Mouse (Mus musculus): ENCODE measurements around the gene R3hdm1. TPM values are rescaled to one million over a fixed set of nuclear protein-coding genes. Genes with fewer than 3 reads are reported as not detected.
"Not testable (repeated sequence)": the region's sequence is repeated elsewhere in the genome, so short reads cannot be mapped to it uniquely, and the experiment has no call there.

Gene R3hdm1
- polyA plus RNA-seq, 1 experiment from 2014 or later, result 83.8 TPM

DNA sequence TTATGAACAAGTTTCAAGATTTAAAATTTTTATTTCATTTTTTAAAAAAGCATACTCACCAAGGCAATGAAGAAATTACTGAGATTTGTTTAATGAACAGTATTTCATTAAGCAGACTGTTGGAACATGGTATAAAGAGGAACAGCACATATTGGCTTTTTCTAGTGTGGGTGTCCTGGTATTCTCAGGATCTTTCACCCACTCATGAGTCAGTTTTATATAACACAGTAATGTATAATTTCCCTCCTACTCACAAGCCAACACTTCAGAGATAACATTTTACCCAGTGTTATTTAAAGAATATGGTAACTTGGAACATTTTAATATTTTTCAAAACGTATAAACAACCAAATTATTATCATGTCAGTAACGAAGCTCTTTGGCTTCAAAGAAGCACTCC is 25.3 kb upstream of the R3hdm1 start:
- Histone ChIP-seq H3K27me3 (no peaks in the 10 kb centered on the region), H3K36me3 (no peaks in the 10 kb centered on the region), H3K4me3 (no peak overlapping the region), H3K9ac (no peak overlapping the region), H3K4me1 (no peaks in the 10 kb centered on the region), H3K9me3 (no peaks in the 10 kb centered on the region), H3K27ac (no peak overlapping the region), H3K4me2 (replicated peaks) (no peak overlapping the region)
- no peak for ATAC-seq (ENCODE audit: insufficient number of reproducible peaks, insufficient read depth, low FRiP score, low TSS enrichment)
- 86% methylated on average over 2 of the region's 2 CpGs for WGBS

DNA sequence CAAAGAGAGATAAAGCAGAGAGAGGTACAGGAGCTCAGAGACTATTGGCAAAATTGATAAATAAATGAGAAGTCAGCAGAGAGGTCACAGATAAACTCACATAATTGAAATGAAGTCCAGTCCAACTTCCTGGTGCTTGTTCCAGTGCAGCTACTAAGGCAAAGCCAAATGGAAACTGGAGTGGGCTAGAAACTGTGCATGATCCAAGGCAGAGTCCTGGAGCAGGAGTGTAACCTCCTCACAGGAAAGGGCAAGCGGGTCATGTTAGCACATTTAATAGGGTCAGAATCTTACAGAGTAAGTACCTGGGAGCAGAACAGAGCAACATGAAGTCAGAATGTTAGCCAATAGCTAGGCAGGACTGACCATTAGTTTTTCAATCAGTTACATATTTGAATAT is 24.5 kb upstream of the R3hdm1 start:
- Histone ChIP-seq H3K27ac (no peak overlapping the region), H3K9ac (no peak overlapping the region), H3K27me3 (no peaks in the 10 kb centered on the region), H3K36me3 (0 out of 2 replicates have a peak, but pooled peaks cover 3% of the 10 kb centered on the region), H3K9me3 (no peaks in the 10 kb centered on the region), H3K4me1 (no peaks in the 10 kb centered on the region), H3K4me3 (no peak overlapping the region), H3K4me2 (replicated peaks) (no peak overlapping the region)
- ATAC-seq (ENCODE audit: insufficient number of reproducible peaks, insufficient read depth, low FRiP score, low TSS enrichment), result no peak
- WGBS, result 94% methylated on average over 1 of the region's 1 CpGs

GRCm38 (mm10) chr1:128080936-128081696 is 22.0 kb upstream of the R3hdm1 start:
- Histone ChIP-seq H3K4me3 (no peak overlapping the region), H3K9me3 (no peaks in the 10 kb centered on the region), H3K36me3 (0 out of 2 replicates have a peak, but pooled peaks cover 3% of the 10 kb centered on the region), H3K27me3 (no peaks in the 10 kb centered on the region), H3K4me2 (replicated peaks) (no peak overlapping the region), H3K27ac (no peak overlapping the region), H3K4me1 (no peaks in the 10 kb centered on the region), H3K9ac (no peak overlapping the region)
- ATAC-seq (ENCODE audit: insufficient number of reproducible peaks, insufficient read depth, low FRiP score, low TSS enrichment), result no peak
- 84% methylated on average over 5 of the region's 5 CpGs for WGBS

DNA sequence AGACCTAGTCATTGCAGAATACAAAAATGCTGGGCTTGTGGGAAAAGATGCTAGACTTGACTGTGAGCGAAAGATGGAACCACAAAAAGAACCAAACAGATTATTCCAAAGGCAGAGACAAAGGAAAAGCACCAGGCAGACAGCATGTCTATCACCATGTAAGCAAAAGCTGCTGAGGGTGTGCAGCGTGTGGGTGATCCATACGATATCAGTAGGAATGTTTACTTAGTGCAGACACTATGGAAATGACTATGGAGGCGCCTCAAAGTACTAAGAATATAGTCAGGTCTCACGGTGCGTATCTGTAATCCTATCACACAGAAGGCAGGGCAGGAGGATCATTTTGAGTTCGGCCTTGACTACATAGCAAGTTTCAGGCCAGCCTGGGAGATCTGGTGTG is 21.2 kb upstream of the R3hdm1 start:
- Histone ChIP-seq H3K4me2 (replicated peaks) (no peak overlapping the region), H3K27me3 (no peaks in the 10 kb centered on the region), H3K4me1 (no peaks in the 10 kb centered on the region), H3K9me3 (no peaks in the 10 kb centered on the region), H3K9ac (no peak overlapping the region), H3K27ac (no peak overlapping the region), H3K36me3 (0 out of 2 replicates have a peak, but pooled peaks cover 3% of the 10 kb centered on the region), H3K4me3 (no peak overlapping the region)
- ATAC-seq (ENCODE audit: insufficient number of reproducible peaks, insufficient read depth, low FRiP score, low TSS enrichment), result no peak
- WGBS, result 89% methylated on average over 7 of the region's 7 CpGs

DNA sequence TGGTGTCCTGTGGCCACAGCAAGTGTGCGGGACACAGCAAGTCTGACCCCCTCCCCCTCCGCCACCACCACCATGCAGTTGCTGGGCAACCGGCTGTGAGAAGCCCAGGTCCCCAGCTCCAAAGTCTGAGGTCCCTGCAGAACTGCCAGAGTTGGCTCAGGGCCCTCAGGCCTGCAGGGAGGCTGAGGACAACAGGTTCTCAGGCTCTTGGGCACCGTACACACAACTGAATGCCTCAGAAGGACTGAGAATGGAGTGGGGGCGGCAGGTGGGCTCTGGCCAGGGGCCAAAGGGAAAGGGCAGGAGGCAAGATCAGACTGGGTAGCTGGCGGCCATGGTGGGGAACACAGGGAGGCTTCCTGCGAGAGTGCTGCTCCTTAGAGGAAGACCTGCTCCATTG is 20.3 kb upstream of the R3hdm1 start:
- Histone ChIP-seq H3K36me3 (0 out of 2 replicates have a peak, but pooled peaks cover 3% of the 10 kb centered on the region), H3K9me3 (no peaks in the 10 kb centered on the region), H3K4me3 (no peak overlapping the region), H3K27me3 (no peaks in the 10 kb centered on the region), H3K9ac (no peak overlapping the region), H3K27ac (no peak overlapping the region), H3K4me2 (replicated peaks) (no peak overlapping the region), H3K4me1 (no peaks in the 10 kb centered on the region)
- ATAC-seq (ENCODE audit: insufficient number of reproducible peaks, insufficient read depth, low FRiP score, low TSS enrichment), result no peak
- 88% methylated on average over 7 of the region's 7 CpGs for WGBS

GRCm38 (mm10) chr1:128094686-128095085 is 8.4 kb upstream of the R3hdm1 start:
- Histone ChIP-seq H3K9ac (no peak overlapping the region), H3K27ac (no peak overlapping the region), H3K4me3 (no peak overlapping the region), H3K4me2 (replicated peaks) (no peak overlapping the region), H3K27me3 (no peaks in the 10 kb centered on the region), H3K4me1 (no peaks in the 10 kb centered on the region), H3K9me3 (no peaks in the 10 kb centered on the region), H3K36me3 (peaks cover 7% of the 10 kb centered on the region)
- 76% methylated on average over 2 of the region's 2 CpGs for WGBS
- no peak for ATAC-seq (ENCODE audit: insufficient number of reproducible peaks, insufficient read depth, low FRiP score, low TSS enrichment)

DNA sequence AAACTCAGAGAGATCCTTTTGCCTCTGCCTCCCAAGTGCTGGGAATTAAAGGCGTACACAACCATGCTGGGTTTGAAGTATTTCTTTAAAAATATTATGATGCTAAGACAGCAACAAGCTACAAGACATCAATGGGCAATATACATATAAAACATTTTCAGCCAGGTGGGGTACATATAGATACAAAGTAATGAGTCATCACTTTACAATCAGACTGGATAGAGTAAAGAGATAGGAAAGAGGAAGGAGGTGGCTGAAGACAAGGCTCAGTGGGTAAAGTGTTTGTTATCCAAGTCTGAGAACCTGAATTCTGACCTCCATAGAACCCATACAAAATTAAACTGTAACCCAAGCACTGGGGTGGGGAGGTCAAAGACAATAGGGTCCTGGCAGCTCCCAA is 4.8 kb upstream of the R3hdm1 start:
- Histone ChIP-seq H3K9me3 (no peaks in the 10 kb centered on the region), H3K4me3 (no peak overlapping the region), H3K27me3 (no peaks in the 10 kb centered on the region), H3K36me3 (no peaks in the 10 kb centered on the region), H3K4me2 (replicated peaks) (no peak overlapping the region), H3K9ac (no peak overlapping the region), H3K4me1 (no peaks in the 10 kb centered on the region), H3K27ac (no peak overlapping the region)
- WGBS, result 91% methylated on average over 1 of the region's 1 CpGs
- no peak for ATAC-seq (ENCODE audit: insufficient number of reproducible peaks, insufficient read depth, low FRiP score, low TSS enrichment)

- WGBS, result under 1% methylated on average over 15 of the region's 15 CpGs
- Histone ChIP-seq H3K4me3 (peak overlapping the region; percentile 92), H3K4me1 (peaks cover 6% of the 10 kb centered on the region; the same call in 1 of the 2 replicates), H3K27me3 (no peaks in the 10 kb centered on the region), H3K9me3 (no peaks in the 10 kb centered on the region), H3K36me3 (no peaks in the 10 kb centered on the region), H3K4me2 (replicated peaks) (peak overlapping the region; percentile 58), H3K9ac (peak overlapping the region; percentile 54), H3K27ac (peak overlapping the region; percentile 82)
- peak; percentile 25 for ATAC-seq (ENCODE audit: insufficient number of reproducible peaks, insufficient read depth, low FRiP score, low TSS enrichment)
These were observed 855 bp upstream of the R3hdm1 start for GRCm38 (mm10) chr1:128102251-128102640.

- Histone ChIP-seq H3K27ac (peak overlapping the region; percentile 92), H3K36me3 (no peaks in the 10 kb centered on the region), H3K4me1 (peaks cover 6% of the 10 kb centered on the region; the same call in 1 of the 2 replicates), H3K9me3 (no peaks in the 10 kb centered on the region), H3K4me3 (peak overlapping the region; percentile 92), H3K9ac (peak overlapping the region; percentile 84), H3K27me3 (no peaks in the 10 kb centered on the region), H3K4me2 (replicated peaks) (peak overlapping the region; percentile 63)
- under 1% methylated on average over 39 of the region's 47 CpGs for WGBS
- peak; percentile 50 for ATAC-seq (ENCODE audit: insufficient number of reproducible peaks, insufficient read depth, low FRiP score, low TSS enrichment)
These were observed 503 bp downstream of the R3hdm1 start for GRCm38 (mm10) chr1:128103520-128104088.

DNA sequence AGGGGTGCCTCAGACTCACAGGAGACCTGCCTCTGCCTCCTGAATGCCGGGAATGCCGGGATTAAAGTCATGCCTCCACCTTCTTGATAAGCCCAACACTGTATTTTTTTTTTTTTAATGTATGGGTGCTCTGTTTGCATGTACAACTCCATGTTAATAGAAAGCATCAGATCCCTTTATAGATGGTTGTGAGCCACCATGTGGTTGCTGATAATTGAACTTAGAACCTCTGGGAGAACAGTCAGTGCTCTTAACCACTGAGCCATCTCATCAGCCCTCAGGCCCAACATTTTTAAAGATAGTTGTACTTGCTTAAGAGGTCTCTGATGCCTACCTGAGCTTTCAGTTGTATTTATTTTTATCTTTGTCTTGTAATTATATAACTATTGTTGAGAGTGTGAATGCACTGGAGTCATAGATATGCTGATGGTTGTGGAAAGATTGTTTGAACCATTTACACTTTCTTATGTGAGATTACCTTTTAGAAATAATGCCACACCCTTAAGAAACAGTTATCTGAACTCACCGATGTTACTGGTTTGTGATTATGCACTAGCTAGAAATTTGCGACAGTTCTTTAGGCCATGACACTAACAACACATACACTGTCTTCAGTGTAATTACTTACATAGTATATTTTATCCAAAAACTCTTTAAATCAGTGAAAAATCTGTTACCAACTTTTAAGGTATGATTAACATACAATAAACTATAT is 18.0 kb downstream of the R3hdm1 start:
- no peaks in the 10 kb centered on the region for H3K9me3 ChIP-seq
- H3K27me3 ChIP-seq, result no peaks in the 10 kb centered on the region
- H3K4me1 ChIP-seq, result no peaks in the 10 kb centered on the region
- no peaks in the 10 kb centered on the region for H3K36me3 ChIP-seq
- no peak for ATAC-seq (ENCODE audit: insufficient number of reproducible peaks, insufficient read depth, low FRiP score, low TSS enrichment)
- H3K4me3 ChIP-seq, result no peak overlapping the region
- WGBS, result 94% methylated on average over 4 of the region's 4 CpGs
- no peak overlapping the region for H3K4me2 ChIP-seq (replicated peaks)
- no peak overlapping the region for H3K9ac ChIP-seq
- no peak overlapping the region for H3K27ac ChIP-seq

DNA sequence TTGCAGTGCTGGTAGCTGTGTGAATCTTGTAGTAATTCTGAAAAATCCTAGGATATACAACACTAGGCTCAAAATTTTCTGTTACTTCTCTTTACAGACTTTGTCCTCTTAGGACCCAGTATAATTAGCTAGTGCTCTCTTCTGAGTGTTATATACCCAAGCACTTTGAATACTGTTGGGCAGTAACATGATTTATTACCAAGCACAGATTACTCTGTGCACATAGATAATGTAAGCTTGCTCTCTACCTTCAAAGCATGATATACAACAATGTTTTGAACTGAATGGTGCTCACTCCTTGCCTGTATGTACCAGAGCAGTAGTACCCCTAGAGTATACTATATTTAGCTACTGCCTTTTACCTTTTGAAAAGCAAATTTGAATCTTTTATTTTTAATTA is 33.1 kb downstream of the R3hdm1 start:
- not testable (repeated sequence) for H3K9me3 ChIP-seq; H3K27me3 ChIP-seq; ATAC-seq (ENCODE audit: insufficient number of reproducible peaks, insufficient read depth, low FRiP score, low TSS enrichment); H3K27ac ChIP-seq; H3K36me3 ChIP-seq; H3K4me3 ChIP-seq; H3K4me1 ChIP-seq; H3K9ac ChIP-seq; H3K4me2 ChIP-seq (replicated peaks)

- Histone ChIP-seq H3K9ac (no peak overlapping the region), H3K4me2 (replicated peaks) (no peak overlapping the region), H3K27ac (no peak overlapping the region), H3K9me3 (no peaks in the 10 kb centered on the region), H3K4me3 (no peak overlapping the region), H3K36me3 (no peaks in the 10 kb centered on the region), H3K27me3 (no peaks in the 10 kb centered on the region), H3K4me1 (no peaks in the 10 kb centered on the region)
- ATAC-seq (ENCODE audit: insufficient number of reproducible peaks, insufficient read depth, low FRiP score, low TSS enrichment), result no peak
These were observed 37.9 kb downstream of the R3hdm1 start for GRCm38 (mm10) chr1:128141039-128141438.
